Comparison of ENCODE assay signal across 31 mouse cellular contexts in genomic region chr11:52073528-52074170, GRCm38 (mm10). TPM values are rescaled to one million over a fixed set of nuclear protein-coding genes. Genes with fewer than 3 reads are reported as not detected.
DNase-seq lines count a peak whose midpoint lies in the region; ATAC-seq and TF ChIP-seq lines count a peak whose summit lies in the region.
"Had no signal": no experiment of that assay in that cellular context is flagged by ENCODE, and none has a peak within 500 bp of the region (broad histone marks: within the 10 kb centered on the region; RNA-seq: fewer than 3 reads in every experiment).

No protein-coding gene starts in this region.

- H3K79me2 ChIP-seq in MEL (ENCODE audit: control insufficient read depth, insufficient read depth, low read length, poor library complexity) (no peaks in the 10 kb centered on the region), myocyte (ENCODE audit: control insufficient read depth, insufficient read depth) (no peaks in the 10 kb centered on the region)

- peak; percentile 77 for DNase-seq in heart, adult 11 months
- no peak for DNase-seq in heart, postnatal 4 days
- DNase-seq in liver, postnatal 0 days, result peak; percentile 28
- DNase-seq in liver, result no peak
- DNase-seq in MEL (ENCODE audit: low read depth, low spot score), result peak; percentile 30
- DNase-seq in adrenal gland, adult (ENCODE audit: inconsistent age in 2 of 2, low spot score in 1 of 2), result no peak
- DNase-seq: adrenal gland, postnatal 14 days; cerebellum, adult 11-12 months; cerebellum, postnatal 10 days; gastrocnemius, postnatal 14 days; heart, adult 18-20 months; heart, postnatal 36 days; kidney, postnatal 36 days; layer of hippocampus, postnatal 36 days; left cerebral cortex, postnatal 4 days; lung, adult 18-20 months; lung, postnatal 10 days; right cerebral cortex, adult 18-20 months; spleen, adult 18-20 months; thymus, postnatal 36 days had no signal

- H3K4me2 ChIP-seq in liver, postnatal 0 days (ENCODE audit: low read depth, low read length), result no peak overlapping the region
- H3K4me2 ChIP-seq in myocyte (ENCODE audit: low read depth), result peak overlapping the region; percentile 35
- H3K4me2 ChIP-seq in forebrain, embryonic 12.5 days, result no peak overlapping the region
- H3K4me2 ChIP-seq: embryonic facial prominence, embryonic 13.5 days; forebrain, embryonic 13.5 days; heart, embryonic 11.5 days; hindbrain, embryonic 13.5 days; midbrain, embryonic 15.5 days had no signal

- H3K36me3 ChIP-seq in liver, postnatal 0 days (replicated peaks; ENCODE audit: insufficient read depth, low read length), result no peaks in the 10 kb centered on the region
- H3K36me3 ChIP-seq in MEL (ENCODE audit: control insufficient read depth in 1 of 2, insufficient read depth in 2 of 2, low read length in 2 of 2) (peaks cover 0 to 18% of the 10 kb centered on the region in 2 experiments; a peak in 2 of 4 replicates), myocyte (ENCODE audit: control insufficient read depth, insufficient read depth) (no peaks in the 10 kb centered on the region)
- no peaks in the 10 kb centered on the region for H3K36me3 ChIP-seq in forebrain, embryonic 12.5 days (replicated peaks)
- H3K36me3 ChIP-seq: embryonic facial prominence, embryonic 13.5 days; hindbrain, embryonic 13.5 days; midbrain, embryonic 10.5 days; midbrain, embryonic 15.5 days had no signal

- H3K27ac ChIP-seq in liver, postnatal 0 days (ENCODE audit: low read depth), result no peak overlapping the region
- no peak overlapping the region for H3K27ac ChIP-seq in MEL (ENCODE audit: control insufficient read depth, low read depth, low read length)
- no peak overlapping the region for H3K27ac ChIP-seq in forebrain, embryonic 12.5 days
- H3K27ac ChIP-seq: embryonic facial prominence, embryonic 13.5 days; forebrain, embryonic 13.5 days; hindbrain, embryonic 13.5 days; layer of hippocampus, adult 2 months; midbrain, embryonic 10.5 days; midbrain, embryonic 15.5 days had no signal

- H3K27me3 ChIP-seq in liver, postnatal 0 days (ENCODE audit: insufficient read depth, low read length), result no peaks in the 10 kb centered on the region
- no peaks in the 10 kb centered on the region for H3K27me3 ChIP-seq in MEL (ENCODE audit: control insufficient read depth in 1 of 2, insufficient read depth in 2 of 2, low read length in 2 of 2)
- H3K27me3 ChIP-seq in myocyte (ENCODE audit: control insufficient read depth, insufficient read depth, insufficient read length), result no peaks in the 10 kb centered on the region
- no peaks in the 10 kb centered on the region for H3K27me3 ChIP-seq in forebrain, embryonic 12.5 days
- H3K27me3 ChIP-seq: embryonic facial prominence, embryonic 13.5 days; forebrain, embryonic 13.5 days; hindbrain, embryonic 13.5 days; midbrain, embryonic 15.5 days had no signal

- TF ChIP-seq POLR2A in MEL (IDR thresholded peaks at IDR 0.05; ENCODE audit: control insufficient read depth in 1 of 2, insufficient read depth in 1 of 2, low read depth in 1 of 2, low read length in 2 of 2, poor library complexity in 1 of 2) (no peak), myocyte (IDR thresholded peaks at IDR 0.05; ENCODE audit: insufficient read length, low read depth) (no peak)

- TF ChIP-seq RAD21 in MEL (IDR thresholded peaks at IDR 0.05; ENCODE audit: low read depth, low read length), result no peak

- no peaks in the 10 kb centered on the region for H3K9me3 ChIP-seq in liver, postnatal 0 days (ENCODE audit: low read length)
- no peaks in the 10 kb centered on the region for H3K9me3 ChIP-seq in MEL (replicated peaks; ENCODE audit: insufficient read depth, low read length)
- H3K9me3 ChIP-seq in forebrain, embryonic 12.5 days, result no peaks in the 10 kb centered on the region
- H3K9me3 ChIP-seq: embryonic facial prominence, embryonic 13.5 days; forebrain, embryonic 13.5 days; hindbrain, embryonic 13.5 days; midbrain, embryonic 10.5 days; midbrain, embryonic 15.5 days had no signal

- no peak overlapping the region for H3K4me3 ChIP-seq in liver, postnatal 0 days (ENCODE audit: low read depth, low read length)
- H3K4me3 ChIP-seq in MEL (ENCODE audit: control insufficient read depth in 1 of 2, insufficient read depth in 1 of 2, low read depth in 2 of 2, low read length in 2 of 2) (no peak overlapping the region; a peak in 1 of 4 replicates), myocyte (no peak overlapping the region)
- no peak overlapping the region for H3K4me3 ChIP-seq in forebrain, embryonic 12.5 days (replicated peaks)
- H3K4me3 ChIP-seq: embryonic facial prominence, embryonic 13.5 days; erythroblast, embryonic 14.5 days; forebrain, embryonic 13.5 days; hindbrain, embryonic 13.5 days; layer of hippocampus, adult 2 months; midbrain, embryonic 10.5 days; midbrain, embryonic 15.5 days had no signal

- peaks cover 33% of the 10 kb centered on the region for H3K4me1 ChIP-seq in liver, postnatal 0 days (ENCODE audit: insufficient read depth)
- H3K4me1 ChIP-seq in MEL (ENCODE audit: control insufficient read depth in 1 of 2, insufficient read depth in 2 of 2, low read length in 2 of 2), result peaks cover 22 to 23% of the 10 kb centered on the region in 2 experiments
- H3K4me1 ChIP-seq in forebrain, embryonic 12.5 days, result no peaks in the 10 kb centered on the region
- H3K4me1 ChIP-seq: forebrain, embryonic 13.5 days; hindbrain, embryonic 13.5 days; midbrain, embryonic 15.5 days had no signal

- WGBS in liver, postnatal 0 days (ENCODE audit: insufficient replicate concordance), result 66% methylated on average over 8 of the region's 8 CpGs
- WGBS in forebrain, embryonic 12.5 days, result 80% methylated on average over 8 of the region's 8 CpGs

- H3ac ChIP-seq in myocyte (ENCODE audit: control insufficient read depth, insufficient read length), result no peak overlapping the region

- no peak for TF ChIP-seq EP300 in liver, postnatal 0 days (IDR thresholded peaks at IDR 0.05; ENCODE audit: low read depth)
- no peak for TF ChIP-seq EP300 in MEL (IDR thresholded peaks at IDR 0.05; ENCODE audit: low read depth in 1 of 2, low read length in 2 of 2)

- no peak for TF ChIP-seq CTCF in liver, postnatal 0 days (IDR thresholded peaks at IDR 0.05; ENCODE audit: low read depth)
- TF ChIP-seq CTCF in MEL (IDR thresholded peaks at IDR 0.05 in 2 of 3, conservative IDR thresholded peaks at IDR 0.05 in 1 of 3; ENCODE audit: control insufficient read depth in 1 of 3, insufficient read depth in 1 of 3, low read depth in 2 of 3, low read length in 3 of 3, poor library complexity in 1 of 3, severe bottlenecking in 1 of 3), result no peak

- peak; percentile 63 for ATAC-seq in liver, postnatal 0 days
- no peak for ATAC-seq in forebrain, embryonic 12.5 days (ENCODE audit: low FRiP score)
- ATAC-seq: forebrain, embryonic 13.5 days; intestine, embryonic 16.5 days; midbrain, embryonic 15.5 days had no signal

- H3K9ac ChIP-seq in liver, postnatal 0 days (replicated peaks), result no peak overlapping the region
- no peak overlapping the region for H3K9ac ChIP-seq in MEL (ENCODE audit: control insufficient read depth, low read depth, low read length, poor library complexity, severe bottlenecking)
- H3K9ac ChIP-seq in forebrain, embryonic 12.5 days, result no peak overlapping the region
- H3K9ac ChIP-seq: embryonic facial prominence, embryonic 13.5 days; forebrain, embryonic 13.5 days; hindbrain, embryonic 13.5 days; midbrain, embryonic 15.5 days had no signal

TF ChIP-seq in MEL, 35 proteins besides CTCF, POLR2A, EP300 and RAD21:
- no peak for TF ChIP-seq MAFK (IDR thresholded peaks at IDR 0.05; ENCODE audit: borderline replicate concordance, low read depth, low read length)
- no peak for TF ChIP-seq MAZ (IDR thresholded peaks at IDR 0.05; ENCODE audit: low read depth, low read length)
- TF ChIP-seq CHD1 (IDR thresholded peaks at IDR 0.05; ENCODE audit: low read depth, low read length), result 0 out of 2 replicates have a peak, but pooled peaks have one; percentile 12
- TF ChIP-seq JUND (IDR thresholded peaks at IDR 0.05; ENCODE audit: low read depth, low read length), result no peak
- TF ChIP-seq ZNF384 (IDR thresholded peaks at IDR 0.05; ENCODE audit: low read depth, low read length), result peak; percentile 26; the same call in 1 of the 2 replicates
- TF ChIP-seq KAT2A (conservative IDR thresholded peaks at IDR 0.05; ENCODE audit: low read depth, low read length), result no peak
- no peak for TF ChIP-seq CHD2 (IDR thresholded peaks at IDR 0.05; ENCODE audit: low read length)
TF ChIP-seq in MEL: peak in this region for 2.

TF ChIP-seq in myocyte, 11 proteins besides CTCF, POLR2A, EP300 and RAD21:
- peak in 2 of 3 experiments; percentile 12 to 75 for TF ChIP-seq MYOG (IDR thresholded peaks at IDR 0.05; ENCODE audit: control insufficient read depth in 1 of 3, insufficient read depth in 1 of 3, insufficient read length in 2 of 3, low read depth in 2 of 3)
- TF ChIP-seq TCF3 (IDR thresholded peaks at IDR 0.05; ENCODE audit: insufficient read length, low read depth), result no peak
- peak; percentile 62 to 81 (median 80) for TF ChIP-seq MYOD1 (IDR thresholded peaks at IDR 0.05; ENCODE audit: control insufficient read depth in 1 of 3, insufficient read length in 2 of 3, low read depth in 2 of 3)
- TF ChIP-seq MAX (IDR thresholded peaks at IDR 0.05; ENCODE audit: low read depth), result no peak
- peak; percentile 12 for TF ChIP-seq TCF12 (IDR thresholded peaks at IDR 0.05; ENCODE audit: insufficient read depth, poor library complexity, severe bottlenecking)
TF ChIP-seq in myocyte: peak in this region for 3.

RNA-seq across cellular contexts. Expression of gene Ppp2ca, which starts 24.8 kb away (rescaled TPM):
- 10 to 100 TPM; 86.3 to 87.2 TPM for total RNA-seq in heart, postnatal 4 days (2021)
- 23.2 and 24.3 TPM in 2 replicates for polyA plus RNA-seq in liver, postnatal 0 days (2015; fragmentation: Nextera tagmentation; extraction: Ambion mirVana)
- 78.2 and 89.5 TPM in 2 replicates for total RNA-seq in MEL (2012; rRNA removed)
- 100 to 1,000 TPM; 102 to 113 TPM for polyA plus RNA-seq in MEL (2012; ENCODE audit: insufficient read depth in 1 of 2, insufficient read length in 2 of 2, low read depth in 1 of 2, low replicate concordance in 2 of 2, missing spikeins in 1 of 2)
- polyA plus RNA-seq in myocyte (2012; fragmentation: generic; extraction: Trizol), result 56.4 TPM
- polyA plus RNA-seq in forebrain, embryonic 12.5 days (2016; fragmentation: Nextera tagmentation; extraction: Ambion mirVana), result 121 and 125 TPM in 2 replicates

Comparison
In these comparisons a context has a peak if more than half of its experiments do, and no peak if none do; other contexts are left out.
1. DNase-seq: peak in heart, adult 11 months (single experiment), liver, postnatal 0 days (single experiment) and MEL (single experiment); none in heart, postnatal 4 days (single experiment), liver (single experiment) and adrenal gland, adult (0 of 2).